Mouse (Mus musculus) lung, postnatal 10 days (tissue): Measurements from ENCODE around the gene Ccdc38.
A peak's percentile ranks its signal among the peaks of the same experiment; 100 is the strongest.

Experiments
- DNase-seq: peaks from one replicate; pipeline ENCODE4 v3.0.0; 2021

The Ccdc38 gene

DNA sequence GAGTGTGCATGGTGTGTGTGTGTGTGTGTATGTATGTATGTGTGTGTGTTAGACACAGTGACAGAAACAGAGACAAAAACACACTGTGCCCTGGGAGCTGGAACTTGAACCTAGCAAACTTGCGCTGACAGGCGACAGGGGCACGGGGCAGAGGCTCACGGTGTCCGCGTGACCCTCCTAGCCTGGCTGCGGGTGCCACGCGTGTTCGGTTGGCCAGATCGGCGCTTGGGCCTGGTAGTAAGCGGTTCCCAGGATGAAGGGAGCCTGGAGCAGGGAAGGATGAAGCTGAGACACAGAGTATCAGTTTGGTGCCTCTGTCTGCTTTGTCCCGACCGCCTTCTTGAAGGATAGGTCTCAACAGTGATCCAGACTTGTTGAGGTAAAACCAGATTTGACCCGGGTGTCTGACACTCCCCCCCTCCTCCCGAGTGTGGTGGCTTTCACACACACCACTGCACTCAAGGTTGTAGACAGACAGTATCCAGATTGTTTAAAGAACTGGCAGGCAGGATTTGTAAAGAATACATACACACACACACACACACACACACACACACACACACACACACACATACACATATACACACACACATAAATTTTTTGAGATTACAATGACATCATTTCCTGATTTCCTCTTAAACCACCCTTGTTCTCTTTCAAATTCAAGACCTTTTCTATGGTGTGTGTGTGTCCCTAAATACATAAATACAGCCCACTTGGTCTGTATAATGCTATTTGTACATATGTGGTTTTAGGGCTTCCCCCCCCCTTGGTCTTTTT, at the start of gene Ccdc38:
Gene Ccdc38, plus strand, starts transcription at position 202 of the 780 bp plus-strand sequence.
- no peak for DNase-seq

DNA sequence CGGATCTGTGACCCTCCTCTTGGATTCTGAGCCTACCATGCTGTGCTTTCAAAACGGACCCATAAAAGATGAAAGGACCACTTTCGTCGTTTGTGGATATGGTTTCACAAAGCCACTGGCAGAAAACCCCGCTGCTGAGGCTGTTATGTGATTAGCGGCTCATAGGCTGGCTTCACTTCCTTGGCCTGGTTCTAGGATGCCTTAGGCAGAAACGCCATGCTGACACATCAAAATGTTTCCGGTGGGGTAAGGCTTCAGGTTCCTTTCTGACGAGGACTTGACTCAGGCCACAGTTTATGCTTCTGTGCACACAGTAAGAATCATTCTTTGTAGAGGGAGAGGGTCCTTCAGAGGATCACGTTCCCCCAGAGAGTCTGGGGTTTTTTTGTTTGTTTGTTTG, 39.6 kb upstream of the Ccdc38 start:
- no peak for DNase-seq

DNA sequence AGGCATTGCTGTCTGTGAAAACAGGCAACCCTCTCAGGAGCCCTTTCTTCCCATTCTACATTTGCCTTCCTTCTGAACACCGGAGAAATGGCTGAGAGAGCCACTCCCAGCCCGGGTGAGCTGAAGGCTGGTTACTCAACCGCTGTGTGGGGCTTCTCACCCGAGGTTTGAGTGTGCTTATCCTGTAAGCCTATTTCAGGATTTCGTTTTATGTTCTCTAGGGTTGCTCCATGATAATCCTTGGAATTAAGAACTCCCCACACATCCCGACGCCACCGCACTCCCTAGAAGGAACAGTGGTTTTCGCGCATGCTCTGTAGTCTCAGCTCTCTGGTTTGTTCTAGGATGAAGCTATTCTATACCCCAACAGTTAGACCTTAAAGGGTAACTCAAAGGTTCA, 39.1 kb upstream of the Ccdc38 start:
- no peak for DNase-seq

GRCm38 (mm10) chr10:93508383-93508970, 32.0 kb upstream of the Ccdc38 start:
- DNase-seq, result no peak

- DNase-seq, result no peak
Measured at GRCm38 (mm10) chr10:93509532-93510153, 30.8 kb upstream of the Ccdc38 start.

DNA sequence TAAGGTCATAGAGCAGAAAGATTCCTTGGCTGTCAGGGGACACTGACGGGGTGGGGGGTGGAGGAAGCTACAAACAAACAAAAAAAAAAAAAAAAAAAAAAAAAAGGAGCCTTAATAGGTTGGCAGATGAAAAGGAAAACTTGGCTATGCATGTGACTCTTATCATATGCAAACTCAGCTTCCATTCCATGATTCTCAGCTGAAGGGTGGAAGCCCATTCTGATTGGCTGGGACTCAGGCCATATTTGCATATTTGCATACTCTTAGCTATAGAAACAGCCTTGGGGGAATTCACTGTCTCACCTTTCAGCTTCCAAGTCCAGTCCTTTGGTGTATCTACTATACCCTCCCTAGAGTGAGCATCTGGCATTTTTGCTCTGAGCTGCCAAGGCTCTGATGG, 25.0 kb upstream of the Ccdc38 start:
- DNase-seq, result no peak

DNA sequence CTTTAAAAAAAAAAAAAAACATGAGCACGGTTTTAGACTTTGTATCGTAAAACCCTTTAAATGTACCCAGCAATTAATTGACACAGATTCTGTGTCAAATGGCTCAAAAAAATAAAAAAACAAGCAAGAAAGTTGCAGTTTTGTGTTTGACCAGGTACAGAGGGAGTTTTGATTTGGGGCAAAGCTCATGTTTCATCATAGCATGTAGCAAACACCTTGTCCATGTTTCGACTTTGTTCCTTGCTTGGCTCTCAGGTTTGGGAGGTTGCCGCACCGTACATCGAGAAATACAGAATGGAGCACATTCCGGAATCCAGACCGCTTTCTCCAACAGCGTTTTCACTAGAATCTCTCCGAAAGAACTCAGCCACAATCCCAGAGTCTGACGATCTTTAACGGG, 24.5 kb upstream of the Ccdc38 start:
- DNase-seq, result no peak

- no peak for DNase-seq
Measured at GRCm38 (mm10) chr10:93517754-93518153, 22.7 kb upstream of the Ccdc38 start.

GRCm38 (mm10) chr10:93518186-93518585, 22.2 kb upstream of the Ccdc38 start:
- DNase-seq, result no peak

DNA sequence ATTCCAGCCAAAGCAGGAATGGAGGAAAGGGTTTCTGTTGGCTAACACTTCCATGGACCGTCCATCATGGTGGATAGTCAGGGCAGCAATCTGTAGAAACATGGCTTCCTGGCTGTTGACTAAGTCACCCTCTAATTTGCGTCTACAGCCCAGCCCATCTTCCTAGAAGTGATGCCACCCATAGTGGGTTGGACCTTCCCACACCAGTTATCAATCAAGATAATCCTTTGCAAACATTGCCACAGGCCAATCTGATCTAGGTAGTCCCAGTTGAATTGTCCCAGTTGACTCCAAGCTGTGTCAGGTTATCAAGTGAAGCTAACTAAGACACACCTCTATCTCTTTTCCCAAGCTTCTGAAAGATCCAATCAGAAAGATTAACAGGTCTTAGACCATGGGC, 21.8 kb upstream of the Ccdc38 start:
- DNase-seq, result no peak

GRCm38 (mm10) chr10:93519159-93519558, 21.3 kb upstream of the Ccdc38 start:
- no peak for DNase-seq

DNA sequence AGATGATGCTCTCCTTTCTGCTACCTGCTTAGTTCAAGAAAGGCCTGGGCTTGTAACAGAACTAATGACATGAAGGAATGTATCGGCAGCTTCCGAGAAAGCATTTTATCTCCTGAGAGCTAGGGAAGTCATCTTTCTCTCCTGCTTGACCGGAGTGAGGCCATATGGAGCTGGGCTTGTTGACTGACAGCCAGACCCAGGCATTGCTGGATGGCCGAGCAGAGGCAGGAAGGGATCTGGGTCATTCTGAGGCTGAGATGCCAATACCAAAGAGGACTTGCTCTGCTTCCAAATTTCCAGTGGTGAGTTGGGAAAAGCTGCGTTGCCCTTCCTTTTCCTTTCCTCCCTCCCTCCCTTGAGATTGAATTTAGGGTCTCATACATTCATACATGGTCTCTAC, 20.7 kb upstream of the Ccdc38 start:
- no peak for DNase-seq

- DNase-seq, result no peak
Measured at GRCm38 (mm10) chr10:93520994-93521393, 19.4 kb upstream of the Ccdc38 start.

DNA sequence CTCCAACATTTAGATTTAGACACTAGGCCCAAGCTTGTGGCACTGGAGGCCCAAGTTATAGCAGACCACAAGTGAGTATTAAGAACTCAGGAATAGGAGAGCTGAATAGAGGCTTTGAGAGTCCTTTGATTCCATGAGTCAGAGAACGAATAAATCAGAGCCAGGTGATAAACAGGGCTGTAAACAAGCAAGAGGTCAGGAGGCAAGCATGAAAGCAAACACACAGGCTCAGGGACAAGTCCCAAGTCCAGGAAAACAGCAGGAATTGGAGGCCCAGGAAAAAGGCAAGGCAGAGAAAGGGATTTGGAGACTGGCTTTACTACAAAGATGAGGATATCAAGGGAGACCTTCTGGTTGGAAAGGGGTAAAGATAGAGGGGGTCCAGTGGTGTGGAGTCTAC, 15.1 kb upstream of the Ccdc38 start:
- DNase-seq, result no peak

DNA sequence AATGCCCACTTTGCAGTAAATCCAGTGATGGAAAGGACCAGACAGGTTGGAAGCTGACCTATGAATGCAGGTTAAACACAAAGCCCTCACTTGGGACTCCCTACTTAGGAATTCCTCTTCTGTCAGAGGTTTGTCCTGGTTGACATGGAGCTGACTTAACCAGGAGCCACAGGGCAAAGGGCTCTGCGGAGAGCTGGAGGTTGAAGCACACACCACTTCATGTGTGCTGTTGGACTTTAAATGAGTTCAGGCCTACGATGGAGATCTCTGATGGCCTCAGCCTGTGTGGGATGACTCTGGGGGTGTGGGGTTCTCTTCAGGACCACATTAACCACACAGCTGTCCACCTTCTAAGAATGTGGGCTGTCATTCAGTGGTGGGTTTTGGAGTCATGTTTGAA, 2.1 kb upstream of the Ccdc38 start:
- DNase-seq, result no peak

DNA sequence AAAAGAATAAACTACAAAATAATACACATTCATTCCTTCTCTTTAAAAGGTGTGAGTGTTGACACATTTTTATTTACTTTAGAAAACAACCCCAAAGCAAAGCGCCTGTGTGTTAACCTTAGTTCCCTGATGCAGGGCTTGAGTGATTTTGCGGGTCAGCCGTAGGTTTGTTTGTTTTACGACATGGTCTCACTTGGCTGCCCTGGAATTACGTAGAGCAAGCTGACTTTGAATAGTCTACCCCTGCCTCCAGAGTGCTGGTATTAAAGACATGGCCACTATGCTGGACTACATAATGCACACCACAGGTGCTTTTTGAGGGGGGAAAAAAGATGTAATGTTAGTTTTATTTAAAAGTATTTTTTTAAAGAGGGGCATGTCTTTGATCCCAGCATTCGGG, 1.6 kb upstream of the Ccdc38 start:
- no peak for DNase-seq

DNA sequence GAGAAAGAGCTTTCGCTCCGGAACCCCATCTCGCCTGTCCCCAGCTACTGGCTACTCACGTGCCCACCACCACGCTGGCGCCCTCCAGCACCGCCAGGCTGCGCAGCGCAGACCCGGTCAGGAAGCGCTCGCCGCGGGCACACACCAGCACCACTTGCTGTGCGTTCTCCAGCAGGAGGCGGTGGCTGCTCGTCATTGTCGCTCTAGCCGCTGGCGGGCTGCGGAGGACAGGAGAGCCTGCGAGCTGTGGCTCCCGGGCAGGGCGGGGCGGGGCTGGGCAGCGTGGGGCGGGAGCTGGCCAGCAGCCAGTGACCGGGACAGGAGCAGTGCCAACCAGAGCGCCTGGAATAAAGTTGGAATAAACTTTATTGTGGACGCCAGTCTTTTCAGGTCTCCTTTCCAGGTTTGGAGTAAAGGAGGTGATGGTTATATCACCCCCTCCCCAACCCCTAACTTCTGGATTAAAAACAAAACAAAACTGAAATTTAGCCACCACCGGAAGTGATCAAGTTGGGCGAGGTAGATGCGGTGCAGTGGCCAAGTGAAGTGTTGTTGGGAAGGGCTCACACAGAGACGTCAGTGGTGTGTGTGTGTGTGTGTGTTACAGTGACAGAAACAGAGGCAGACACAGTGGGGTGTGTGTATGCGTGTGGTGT, 529 bp upstream of the Ccdc38 start, which contains the start of gene Amdhd1:
Gene Amdhd1, minus strand, starts transcription at position 259 of the 656 bp plus-strand sequence.
- peak; percentile 94 for DNase-seq

- DNase-seq, result no peak
Measured at GRCm38 (mm10) chr10:93541585-93541984, 1.2 kb downstream of the Ccdc38 start.

DNA sequence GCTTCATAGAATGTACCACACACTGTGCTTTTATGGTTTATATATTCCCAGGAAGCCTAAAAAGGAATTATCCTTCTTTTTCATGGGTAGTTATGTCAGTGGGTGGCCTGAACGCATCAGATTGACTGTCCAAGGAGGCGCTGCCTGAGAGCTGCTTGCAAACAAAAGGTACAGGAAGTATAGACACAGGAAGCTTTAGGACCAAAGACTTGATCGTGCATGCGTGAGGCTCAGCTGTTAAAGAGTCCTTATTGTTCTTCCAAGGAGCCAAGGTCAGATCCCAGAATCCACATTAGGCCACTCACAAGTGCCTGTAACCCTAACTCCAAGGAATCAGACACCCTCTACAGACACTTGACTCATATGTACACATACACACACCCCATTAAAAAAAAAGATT, 1.9 kb downstream of the Ccdc38 start:
- DNase-seq, result no peak

GRCm38 (mm10) chr10:93543176-93543575, 2.7 kb downstream of the Ccdc38 start:
- no peak for DNase-seq

DNA sequence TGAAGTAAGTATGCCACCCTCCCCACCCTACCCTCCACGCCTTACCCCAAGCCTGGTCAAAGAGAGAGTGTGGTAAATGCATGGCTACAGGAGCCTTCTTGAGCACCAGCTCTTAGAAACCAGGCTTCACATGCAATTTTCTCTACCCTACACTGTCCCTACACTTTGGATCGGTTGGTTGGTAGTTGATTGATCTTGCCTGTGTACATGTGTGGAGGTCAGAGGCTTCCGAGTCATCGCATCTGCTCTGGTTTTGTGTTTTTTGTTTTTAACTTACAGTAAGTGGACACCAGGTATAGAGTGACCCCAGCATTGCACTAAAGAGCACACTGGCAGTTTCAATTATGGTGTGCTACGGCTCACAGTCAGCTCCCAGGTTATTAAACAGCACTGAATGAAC, 3.7 kb downstream of the Ccdc38 start:
- no peak for DNase-seq

DNA sequence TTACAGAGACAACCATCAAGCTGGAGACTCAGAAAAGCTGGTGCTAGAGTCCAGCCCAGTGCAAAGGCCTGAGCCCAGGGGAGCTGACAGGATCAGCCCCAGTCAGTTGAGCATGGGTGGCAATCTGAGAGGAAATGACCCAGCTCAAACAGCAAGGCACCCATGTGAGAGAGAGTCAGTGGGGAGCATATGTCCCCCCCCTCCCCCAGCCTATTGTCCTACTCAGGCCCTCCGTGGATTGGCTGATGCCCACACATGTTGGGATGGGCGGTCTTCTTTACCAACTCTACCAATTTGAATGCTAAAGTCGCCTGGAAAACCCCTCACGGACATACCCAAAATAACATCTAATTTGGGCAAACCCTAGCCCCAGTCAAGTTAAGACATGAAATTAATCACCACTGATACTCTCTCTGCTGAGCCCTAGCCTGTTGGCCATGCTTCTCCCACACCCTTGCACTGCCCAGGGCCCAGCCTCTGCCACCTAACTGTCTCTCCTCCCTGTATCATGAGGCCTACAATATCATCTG, 7.4 kb downstream of the Ccdc38 start:
- DNase-seq, result no peak

DNA sequence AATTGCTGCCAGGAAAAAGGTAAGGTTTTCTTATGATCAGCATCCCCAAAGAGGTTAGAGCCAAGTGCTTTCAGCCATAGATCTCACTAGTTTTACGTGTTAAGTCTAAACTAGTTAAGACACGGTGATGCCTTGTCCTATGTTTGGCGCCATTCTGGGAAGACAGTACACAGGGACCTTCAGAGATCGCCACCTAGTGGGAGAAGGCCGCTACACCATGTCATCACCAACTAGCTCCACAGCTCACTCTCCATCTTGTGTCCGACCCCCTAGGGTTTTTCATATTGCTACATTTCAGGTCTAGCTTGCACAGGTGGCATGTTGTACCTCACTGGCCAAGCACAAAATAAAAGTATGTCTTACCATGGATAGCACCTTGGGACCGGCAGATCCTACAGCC, 8.6 kb downstream of the Ccdc38 start:
- DNase-seq, result peak; percentile 84
